Mouse (Mus musculus) thymus, adult 2 months (tissue): Measurements from ENCODE around the gene Myo1e. TPM values are rescaled to one million over a fixed set of nuclear protein-coding genes. Genes with fewer than 3 reads are reported as not detected.

Experiments
- DNase-seq: peaks from one replicate; pipeline ENCODE4 v3.0.0; 2021
- H3K27ac ChIP-seq: fragments of 200-500 bp; 2 replicates; pipeline ENCODE4 v1.5.1; 2012; ENCODE audit warnings: low read length, control low read depth; ENCODE audit not compliant: control insufficient read depth, insufficient read depth
- H3K27me3 ChIP-seq: fragments of 200-500 bp; 2 replicates; pipeline ENCODE4 v1.6.1; 2012; ENCODE audit warnings: mild to moderate bottlenecking, low read length, moderate library complexity, mixed read lengths; ENCODE audit not compliant: control insufficient read depth, insufficient read depth
- H3K36me3 ChIP-seq: fragments of 200-500 bp; 2 replicates; pipeline ENCODE4 v1.6.1; 2012; ENCODE audit warnings: mild to moderate bottlenecking, low read length, moderate library complexity; ENCODE audit not compliant: control insufficient read depth, insufficient read depth
- H3K4me1 ChIP-seq: fragments of 200-500 bp; replicated peaks from 2 replicates; pipeline ENCODE4 v1.6.1; 2012; ENCODE audit warnings: low read length; ENCODE audit not compliant: control insufficient read depth, insufficient read depth
- H3K4me3 ChIP-seq: fragments of 200-500 bp; 2 replicates; pipeline ENCODE4 v1.5.1; 2012; ENCODE audit warnings: mild to moderate bottlenecking, low read length, control low read depth, moderate library complexity; ENCODE audit not compliant: control insufficient read depth, insufficient read depth
- CTCF ChIP-seq: fragments of 200-500 bp; IDR thresholded peaks from 2 replicates; pipeline ENCODE4 v1.5.1; 2012; ENCODE audit warnings: mild to moderate bottlenecking, control low read depth, low read length, moderate library complexity, borderline replicate concordance; ENCODE audit not compliant: control insufficient read depth, poor library complexity, insufficient read depth; ENCODE audit errors: extremely low read depth
- POLR2A ChIP-seq: fragments of 200-500 bp; IDR thresholded peaks from 2 replicates; pipeline ENCODE4 v1.6.1; 2012; ENCODE audit warnings: mild to moderate bottlenecking, low read length, control low read depth, moderate library complexity; ENCODE audit not compliant: control insufficient read depth, poor library complexity, insufficient read depth; ENCODE audit errors: extremely low read depth
- WGBS: fragments of 180-500 bp; shearing (Covaris S2); methylation state at CpG from one replicate; pipeline ENCODE4 v1.1.7; 2018; 5-methylcytosine and 5-hydroxymethylcytosine counted together
- polyA plus RNA-seq: library from polyadenylated mRNA; depleted of rRNA; stranded (reverse); fragments of >200 nt; gene quantifications from 2 replicates; pipeline ENCODE4 v1.2.3, GENCODE M21; 2012

Myo1e gene
- polyA plus RNA-seq, 1 experiment: 3.7 TPM

DNA sequence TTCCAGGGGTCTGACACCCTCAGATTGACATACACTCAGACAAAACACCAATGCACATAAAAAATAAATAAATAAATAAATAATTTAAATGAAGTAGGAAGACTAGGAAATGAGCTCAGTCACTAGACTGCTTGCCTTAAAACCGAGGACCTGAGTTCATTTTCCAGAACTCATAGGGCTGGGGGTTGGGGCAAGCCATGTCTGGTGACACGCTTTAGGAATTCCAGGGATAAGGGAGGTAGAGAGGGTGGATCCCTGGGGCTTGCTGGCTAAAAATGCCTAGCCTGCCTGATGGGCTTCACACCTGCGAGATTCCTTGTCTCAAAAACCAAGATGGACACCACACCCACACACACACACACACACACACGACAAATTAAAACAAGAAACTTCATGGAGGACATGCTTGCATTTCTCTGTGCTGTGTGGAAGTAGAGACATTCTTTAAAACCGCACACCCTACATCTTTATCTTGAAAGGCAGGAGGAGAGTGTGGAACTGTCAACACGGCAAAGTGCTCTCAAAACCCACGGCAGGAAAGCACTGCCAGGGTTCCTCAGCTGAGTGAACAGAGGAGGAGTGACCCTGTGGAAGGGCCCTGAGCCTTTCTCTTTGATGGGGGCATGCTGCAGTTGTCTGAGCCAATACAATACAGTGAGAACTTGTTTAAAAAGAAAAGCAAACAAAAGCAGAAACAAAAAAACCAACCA, 13.5 kb downstream of the Myo1e start:
- Histone ChIP-seq H3K36me3 (no peaks in the 10 kb centered on the region), H3K27me3 (no peaks in the 10 kb centered on the region), H3K4me3 (no peak overlapping the region), H3K27ac (no peak overlapping the region), H3K4me1 (no peaks in the 10 kb centered on the region; the same call in 1 of the 2 replicates)
- no peak for TF ChIP-seq POLR2A
- no peak for TF ChIP-seq CTCF
- no peak for DNase-seq
- WGBS: 74% methylated on average over 7 of the region's 7 CpGs

DNA sequence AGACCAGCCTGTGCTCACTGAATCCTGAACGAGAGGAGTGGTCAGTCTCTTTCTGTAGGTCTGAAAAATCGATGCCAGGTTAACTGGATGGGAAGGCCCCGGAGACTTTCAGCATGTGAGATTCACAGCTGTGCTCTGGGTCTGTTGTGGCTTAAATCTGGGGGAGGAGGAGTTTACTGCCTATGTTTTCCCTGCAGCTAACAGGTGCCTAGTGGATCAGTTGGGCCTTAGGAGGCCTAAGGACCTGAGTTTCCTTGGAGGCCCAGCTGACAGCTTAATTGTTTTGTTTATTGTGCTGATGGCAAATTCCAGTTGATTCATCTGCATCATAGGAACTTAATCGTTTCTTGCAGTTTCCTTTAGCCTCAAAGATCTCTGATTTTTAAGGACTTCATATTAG, 16.0 kb downstream of the Myo1e start:
- Histone ChIP-seq H3K36me3 (no peaks in the 10 kb centered on the region), H3K27ac (no peak overlapping the region), H3K4me1 (no peaks in the 10 kb centered on the region), H3K27me3 (no peaks in the 10 kb centered on the region), H3K4me3 (no peak overlapping the region)
- 87% methylated on average over 4 of the region's 4 CpGs for WGBS
- no peak for TF ChIP-seq CTCF
- TF ChIP-seq POLR2A: no peak
- no peak for DNase-seq

DNA sequence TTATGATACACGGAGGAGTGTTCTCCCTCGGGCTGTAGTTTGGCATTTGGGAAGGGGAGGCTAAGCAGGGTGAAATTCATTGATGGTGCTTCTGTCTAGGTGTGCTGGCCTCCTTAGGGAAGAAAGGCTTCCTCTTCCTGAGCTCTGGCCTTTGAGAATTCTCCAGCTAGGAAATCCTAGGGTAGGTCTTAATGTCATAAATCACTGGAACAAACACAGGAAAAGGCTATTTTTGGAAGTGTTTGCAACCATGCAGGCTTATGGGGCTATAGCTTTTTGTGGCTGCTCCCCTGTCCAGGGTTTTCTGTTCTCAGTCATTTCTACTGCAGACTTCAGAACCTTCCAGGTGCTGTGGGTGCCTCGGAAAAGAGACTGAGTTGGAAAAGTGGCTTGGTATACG, 16.9 kb downstream of the Myo1e start:
- Histone ChIP-seq H3K27ac (no peak overlapping the region), H3K27me3 (no peaks in the 10 kb centered on the region), H3K36me3 (no peaks in the 10 kb centered on the region), H3K4me3 (no peak overlapping the region), H3K4me1 (no peaks in the 10 kb centered on the region)
- no peak for DNase-seq
- WGBS: 85% methylated on average over 4 of the region's 4 CpGs
- TF ChIP-seq POLR2A (no peak), CTCF (no peak)

- Histone ChIP-seq H3K27ac (no peak overlapping the region), H3K36me3 (no peaks in the 10 kb centered on the region), H3K27me3 (no peaks in the 10 kb centered on the region), H3K4me3 (no peak overlapping the region), H3K4me1 (no peaks in the 10 kb centered on the region)
- 89% methylated on average over 4 of the region's 4 CpGs for WGBS
- DNase-seq: no peak
- no peak for TF ChIP-seq POLR2A
- TF ChIP-seq CTCF: no peak
Observed at GRCm38 (mm10) chr9:70226359-70226758, 19.2 kb downstream of the Myo1e start.

DNA sequence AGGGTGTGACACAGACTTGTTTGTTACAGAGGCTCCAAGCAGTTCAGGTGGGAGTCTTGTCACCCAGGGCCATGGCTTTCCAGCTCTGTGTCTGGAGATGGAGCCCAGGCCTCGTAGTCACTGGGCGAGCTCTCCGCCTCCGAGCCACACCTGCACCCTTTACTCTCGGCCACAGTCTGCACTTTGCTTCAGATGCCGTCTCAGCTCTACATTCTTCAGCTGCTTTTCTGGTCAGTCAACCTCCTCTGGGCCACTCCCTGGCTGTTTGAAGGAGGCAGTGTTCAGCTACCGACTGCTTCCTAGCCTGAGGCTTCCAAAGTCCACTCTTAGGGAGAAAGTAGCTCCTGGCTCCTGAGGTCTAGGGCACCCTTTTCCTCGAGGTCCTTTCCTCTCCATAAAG, 22.7 kb downstream of the Myo1e start:
- Histone ChIP-seq H3K27me3 (no peaks in the 10 kb centered on the region), H3K4me3 (no peak overlapping the region), H3K4me1 (no peaks in the 10 kb centered on the region), H3K36me3 (no peaks in the 10 kb centered on the region), H3K27ac (no peak overlapping the region)
- TF ChIP-seq POLR2A (no peak), CTCF (no peak)
- 90% methylated on average over 8 of the region's 8 CpGs for WGBS
- DNase-seq: no peak

- Histone ChIP-seq H3K27ac (no peak overlapping the region), H3K36me3 (no peaks in the 10 kb centered on the region), H3K4me3 (no peak overlapping the region), H3K27me3 (no peaks in the 10 kb centered on the region), H3K4me1 (no peaks in the 10 kb centered on the region)
- WGBS: 85% methylated on average over 10 of the region's 10 CpGs
- no peak for TF ChIP-seq CTCF
- TF ChIP-seq POLR2A: no peak
- no peak for DNase-seq
Observed at GRCm38 (mm10) chr9:70232044-70233010, 25.2 kb downstream of the Myo1e start.

GRCm38 (mm10) chr9:70237136-70237535, 30.0 kb downstream of the Myo1e start:
- Histone ChIP-seq H3K4me3 (no peak overlapping the region), H3K27ac (no peak overlapping the region), H3K36me3 (no peaks in the 10 kb centered on the region), H3K4me1 (no peaks in the 10 kb centered on the region), H3K27me3 (no peaks in the 10 kb centered on the region)
- no peak for TF ChIP-seq POLR2A
- TF ChIP-seq CTCF: no peak
- WGBS: 14% methylated on average over 3 of the region's 3 CpGs
- no peak for DNase-seq
